Mouse (Mus musculus) olfactory bulb, adult 2 months (tissue): Measurements from ENCODE around the gene Smok3b.
"Not testable (repeated sequence)": the region's sequence is repeated elsewhere in the genome, so short reads cannot be mapped to it uniquely, and the experiment has no call there.

Source experiments
- CTCF ChIP-seq: fragments of 200-500 bp; IDR thresholded peaks from 2 replicates; pipeline ENCODE4 v1.5.1; 2012; ENCODE audit warnings: low read depth, mild to moderate bottlenecking, low read length, moderate library complexity; ENCODE audit not compliant: insufficient read depth
- POLR2A ChIP-seq: fragments of 200-500 bp; IDR thresholded peaks from 2 replicates; pipeline ENCODE4 v1.6.1; 2012; ENCODE audit warnings: mild to moderate bottlenecking, low read depth, low read length, moderate library complexity; ENCODE audit not compliant: insufficient read depth

GRCm38 (mm10) chr5:138020961-138021479 is at the start of gene Smok3b, which contains the start of gene Smok3a:
- not testable (repeated sequence) for TF ChIP-seq CTCF, POLR2A
